Mouse (Mus musculus): ENCODE measurements around the gene Praf2.

Gene Praf2

DNA sequence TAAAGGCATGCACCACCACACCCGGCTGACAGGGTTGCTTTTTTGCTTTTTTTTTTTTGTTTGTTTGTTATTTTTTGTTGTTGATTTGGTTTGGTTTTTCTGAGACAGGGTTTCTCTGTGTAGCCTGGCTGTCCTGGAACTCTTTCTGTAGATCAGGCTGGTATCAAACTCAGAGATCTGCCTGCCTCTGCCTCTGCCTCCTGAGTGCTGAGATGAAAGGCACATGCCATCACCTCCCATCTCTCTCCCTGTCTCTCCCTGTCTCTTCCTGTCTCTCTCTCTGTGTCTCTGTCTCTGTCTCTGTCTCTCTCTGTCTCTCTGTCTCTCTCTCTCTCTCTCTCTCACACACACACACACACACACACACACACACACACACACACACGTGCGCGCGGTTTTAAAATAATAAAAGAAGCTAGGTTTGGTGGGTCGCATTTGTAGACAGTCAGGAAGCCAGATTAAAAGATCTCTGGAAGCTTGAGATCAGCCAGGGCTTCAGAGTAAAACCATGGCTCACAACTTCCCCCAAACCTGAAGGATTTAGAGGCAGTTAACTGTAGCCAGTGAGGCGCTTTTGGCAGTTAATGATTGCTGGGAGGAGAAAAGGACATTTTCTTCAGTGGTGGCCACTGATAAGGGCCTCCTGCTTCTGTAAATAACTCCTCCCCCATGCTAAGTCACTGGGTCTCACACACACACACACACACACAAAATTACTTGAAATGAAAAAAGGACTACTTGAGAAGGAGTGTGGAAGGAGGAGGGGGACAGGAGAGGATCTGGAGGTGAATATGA lies 50.4 kb downstream of the Praf2 start:
- no peak for DNase-seq (ENCODE audit: low spot score in 2 of 2)

DNA sequence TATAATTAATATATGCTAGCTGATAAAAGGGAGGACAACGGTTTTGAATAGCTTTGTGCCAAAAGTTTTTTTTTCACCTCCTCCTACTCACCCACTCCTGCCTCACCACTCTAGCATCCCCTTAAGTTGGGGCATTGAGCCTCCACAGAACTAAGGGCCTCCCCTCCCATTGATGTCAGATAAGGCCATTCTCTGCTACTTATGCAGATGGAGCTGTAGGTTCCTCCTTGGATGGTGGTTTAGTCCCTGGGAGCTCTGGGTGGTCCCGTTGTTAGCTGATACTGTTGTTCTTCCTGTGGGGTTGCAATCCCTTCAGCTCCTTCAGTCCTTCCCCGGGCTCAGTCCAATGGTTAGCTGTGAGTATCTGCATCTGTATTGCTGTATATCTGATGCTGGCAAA lies 51.1 kb downstream of the Praf2 start:
- DNase-seq (ENCODE audit: low spot score in 2 of 2): no peak

Data from urinary bladder, postnatal 36 days (tissue).